Mouse (Mus musculus): ENCODE data around the gene Ctsf. TPM values are rescaled to one million over a fixed set of nuclear protein-coding genes. Genes with fewer than 3 reads are reported as not detected.
A peak's percentile ranks its signal among the peaks of the same experiment; 100 is the strongest.

Ctsf gene
- polyA plus RNA-seq, 1 experiment from 2014 or later: 31.3 TPM

DNA sequence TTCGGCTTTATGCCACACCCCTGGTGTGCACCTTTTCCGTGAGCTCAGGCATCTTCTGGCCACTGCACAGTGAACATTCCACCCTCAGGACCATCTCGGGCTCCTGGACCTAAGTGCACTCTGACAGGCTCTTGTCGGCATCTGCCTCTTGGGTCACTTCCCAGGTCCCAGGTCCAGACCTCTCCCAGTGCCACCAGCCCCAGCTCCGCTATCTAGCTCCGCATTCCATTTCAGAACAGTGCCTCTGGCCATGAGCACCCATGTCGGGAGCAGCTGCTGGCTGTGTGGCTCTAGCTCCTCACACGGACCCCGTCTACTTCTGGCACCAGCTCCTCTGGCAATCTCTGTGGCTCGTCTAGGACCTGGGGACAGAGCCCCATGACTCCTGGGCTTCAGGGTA lies 34.9 kb downstream of the Ctsf start:
- H3K4me1 ChIP-seq: no peaks in the 10 kb centered on the region
- no peak overlapping the region for H3K27ac ChIP-seq
- 87% methylated on average over 10 of the region's 10 CpGs for WGBS
- H3K9me3 ChIP-seq (replicated peaks): no peaks in the 10 kb centered on the region
- H3K9ac ChIP-seq: no peak overlapping the region
- peaks cover 46% of the 10 kb centered on the region for H3K36me3 ChIP-seq (ENCODE audit: poor library complexity, severe bottlenecking)
- H3K4me3 ChIP-seq: no peak overlapping the region
- H3K27me3 ChIP-seq: no peaks in the 10 kb centered on the region
- no peak overlapping the region for H3K4me2 ChIP-seq
- no peak for ATAC-seq

- H3K9me3 ChIP-seq (replicated peaks): no peaks in the 10 kb centered on the region
- H3K4me3 ChIP-seq: no peak overlapping the region
- H3K27me3 ChIP-seq: no peaks in the 10 kb centered on the region
- H3K4me2 ChIP-seq: no peak overlapping the region
- ATAC-seq: no peak
- no peak overlapping the region for H3K9ac ChIP-seq
- peaks cover 49% of the 10 kb centered on the region for H3K36me3 ChIP-seq (ENCODE audit: poor library complexity, severe bottlenecking)
- no peak overlapping the region for H3K27ac ChIP-seq
- no peaks in the 10 kb centered on the region for H3K4me1 ChIP-seq
- 81% methylated on average over 3 of the region's 3 CpGs for WGBS
These were observed 36.9 kb downstream of the Ctsf start for GRCm38 (mm10) chr19:4891798-4892197.

- WGBS: 52% methylated on average over 21 of the region's 21 CpGs
- H3K9ac ChIP-seq: no peak overlapping the region
- no peak for ATAC-seq
- H3K27me3 ChIP-seq: no peaks in the 10 kb centered on the region
- no peaks in the 10 kb centered on the region for H3K4me1 ChIP-seq
- H3K27ac ChIP-seq: no peak overlapping the region
- no peak overlapping the region for H3K4me2 ChIP-seq
- no peak overlapping the region for H3K4me3 ChIP-seq
- no peaks in the 10 kb centered on the region for H3K9me3 ChIP-seq (replicated peaks)
- H3K36me3 ChIP-seq (ENCODE audit: poor library complexity, severe bottlenecking): peaks cover 58% of the 10 kb centered on the region
These were observed 42.0 kb downstream of the Ctsf start for GRCm38 (mm10) chr19:4896780-4897520.

GRCm38 (mm10) chr19:4898972-4899371 lies 44.0 kb downstream of the Ctsf start:
- 91% methylated on average over 9 of the region's 9 CpGs for WGBS
- no peak for ATAC-seq
- H3K4me1 ChIP-seq: no peaks in the 10 kb centered on the region
- H3K4me3 ChIP-seq: no peak overlapping the region
- H3K36me3 ChIP-seq (ENCODE audit: poor library complexity, severe bottlenecking): peaks cover 60% of the 10 kb centered on the region
- H3K9ac ChIP-seq: no peak overlapping the region
- H3K9me3 ChIP-seq (replicated peaks): no peaks in the 10 kb centered on the region
- H3K4me2 ChIP-seq: no peak overlapping the region
- no peaks in the 10 kb centered on the region for H3K27me3 ChIP-seq
- no peak overlapping the region for H3K27ac ChIP-seq

DNA sequence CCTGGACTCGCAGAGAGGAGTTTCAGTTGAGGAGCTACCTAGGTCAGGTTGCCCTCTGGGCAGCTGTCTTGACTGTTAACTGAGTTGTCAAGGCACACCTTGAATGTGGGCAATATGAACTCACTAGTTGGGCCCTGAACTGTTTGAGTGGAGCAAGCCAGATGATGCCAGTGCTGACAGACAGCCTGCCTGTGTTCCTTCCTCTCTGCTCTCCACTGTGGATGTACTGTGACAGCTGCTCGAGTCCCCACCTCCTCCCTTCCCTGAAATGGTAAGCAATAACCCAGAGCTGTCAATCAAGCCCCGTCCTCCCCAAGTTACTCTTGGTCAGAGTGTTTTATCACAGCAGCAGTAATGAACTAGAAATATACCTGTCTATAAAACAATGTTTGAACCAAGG lies 45.0 kb downstream of the Ctsf start:
- Histone ChIP-seq H3K4me3 (no peak overlapping the region), H3K4me1 (0 out of 2 replicates have a peak, but pooled peaks cover under 1% of the 10 kb centered on the region), H3K4me2 (no peak overlapping the region), H3K9ac (no peak overlapping the region), H3K36me3 (ENCODE audit: poor library complexity, severe bottlenecking) (peaks cover 57% of the 10 kb centered on the region), H3K27ac (no peak overlapping the region), H3K27me3 (no peaks in the 10 kb centered on the region), H3K9me3 (replicated peaks) (no peaks in the 10 kb centered on the region)
- 77% methylated on average over 3 of the region's 3 CpGs for WGBS
- ATAC-seq: no peak

DNA sequence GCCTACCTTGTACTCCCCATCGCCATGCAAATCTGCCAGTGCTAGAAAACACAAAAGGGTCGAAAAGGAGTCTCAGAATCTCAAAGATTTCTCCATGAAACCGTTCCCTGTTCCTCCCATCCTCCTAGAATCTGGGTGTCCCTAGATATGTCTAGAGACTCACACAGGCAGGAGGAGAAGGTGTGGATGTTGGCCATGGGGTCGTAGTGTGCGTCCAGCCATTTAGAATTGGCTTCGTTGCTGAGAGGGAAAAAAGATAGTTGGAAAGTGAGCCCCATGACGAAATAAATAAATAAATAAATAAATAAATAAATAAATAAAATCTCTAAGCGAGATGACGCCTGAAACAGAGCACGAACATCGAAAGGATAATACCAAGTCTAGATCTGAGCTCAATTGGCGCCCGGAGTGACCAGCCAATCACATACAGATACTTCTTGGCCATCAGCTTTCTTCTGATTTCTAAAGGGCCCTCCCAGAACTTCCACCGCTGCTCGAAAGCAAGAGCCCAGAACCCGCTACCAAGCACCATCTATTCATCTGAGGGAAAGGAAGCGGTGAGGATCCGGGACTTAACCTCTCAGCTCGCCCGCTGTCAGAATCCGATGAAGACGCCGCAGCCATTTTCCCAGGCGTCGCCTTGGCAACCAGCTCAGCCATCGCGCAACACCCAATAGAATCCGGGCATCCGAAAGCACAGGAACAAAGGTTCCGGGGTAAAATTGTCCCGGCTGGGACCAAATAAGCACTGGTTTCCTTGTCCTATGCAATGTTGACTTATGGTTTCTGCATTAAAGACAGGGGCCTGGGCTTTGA lies 51.3 kb downstream of the Ctsf start, which contains the start of gene Bbs1:
Gene Bbs1, minus strand, starts transcription at position 650 of the 816 bp plus-strand sequence.
- Histone ChIP-seq H3K4me1 (peaks cover 16% of the 10 kb centered on the region), H3K9ac (peak within 1 kb of the TSS; percentile 74), H3K36me3 (ENCODE audit: poor library complexity, severe bottlenecking) (peaks cover 60% of the 10 kb centered on the region), H3K4me2 (peak within 1 kb of the TSS; percentile 76), H3K9me3 (replicated peaks) (no peaks in the 10 kb centered on the region), H3K27ac (peak within 1 kb of the TSS; percentile 37), H3K27me3 (no peaks in the 10 kb centered on the region), H3K4me3 (peak within 1 kb of the TSS; percentile 63)
- WGBS: 7% methylated on average over 31 of the region's 31 CpGs
- ATAC-seq: peak; percentile 88

DNA sequence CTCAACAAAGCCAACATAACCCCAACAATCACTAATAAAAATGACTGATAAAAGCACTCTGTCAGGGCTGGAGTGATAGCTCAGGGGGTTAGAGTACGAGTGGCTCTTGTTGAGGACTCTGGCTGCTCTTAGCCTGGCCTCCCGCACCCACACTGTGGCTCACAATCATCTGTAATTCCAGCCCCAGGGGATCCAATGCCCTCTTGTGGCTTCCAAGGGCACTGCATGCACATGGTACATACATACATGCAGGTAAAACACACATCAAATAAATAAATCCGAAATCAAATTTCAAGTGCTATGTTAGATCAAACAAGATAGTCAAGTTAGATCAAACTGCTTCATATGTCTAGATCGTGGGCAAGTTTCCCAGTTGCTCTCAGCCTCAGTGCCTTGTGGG lies 53.2 kb downstream of the Ctsf start:
- Histone ChIP-seq H3K36me3 (ENCODE audit: poor library complexity, severe bottlenecking) (peaks cover 69% of the 10 kb centered on the region), H3K4me2 (no peak overlapping the region)
- ATAC-seq: no peak

DNA sequence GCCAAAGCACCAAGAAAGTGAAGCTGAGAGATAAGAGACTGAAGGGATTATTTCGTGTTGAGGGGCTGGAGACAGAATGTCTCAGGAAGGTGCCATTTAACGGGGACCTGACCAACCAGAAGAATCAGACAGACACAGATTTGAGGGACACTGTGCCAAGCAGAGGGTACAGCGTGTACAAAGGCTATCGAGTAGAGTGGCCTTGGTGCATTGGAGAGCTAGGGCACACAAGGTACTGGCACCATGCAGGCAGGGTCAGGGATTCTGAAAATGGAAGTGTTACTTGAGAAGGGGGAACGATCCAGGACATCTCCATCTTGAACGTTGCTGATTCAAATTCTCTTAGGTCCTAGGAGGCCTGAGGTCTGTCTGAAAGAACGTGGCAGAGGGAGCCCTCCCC lies 54.4 kb downstream of the Ctsf start:
- H3K36me3 ChIP-seq (ENCODE audit: poor library complexity, severe bottlenecking): peaks cover 73% of the 10 kb centered on the region
- H3K4me1 ChIP-seq: peaks cover 16% of the 10 kb centered on the region
- no peaks in the 10 kb centered on the region for H3K27me3 ChIP-seq
- no peak overlapping the region for H3K4me3 ChIP-seq
- no peak overlapping the region for H3K27ac ChIP-seq
- 93% methylated on average over 7 of the region's 7 CpGs for WGBS
- H3K4me2 ChIP-seq: no peak overlapping the region
- H3K9ac ChIP-seq: no peak overlapping the region
- no peaks in the 10 kb centered on the region for H3K9me3 ChIP-seq (replicated peaks)
- ATAC-seq: no peak

More for the DNA sequence above, 53.2 kb downstream of the Ctsf start:
- Histone ChIP-seq H3K4me3 (no peak overlapping the region), H3K9me3 (replicated peaks) (no peaks in the 10 kb centered on the region), H3K9ac (no peak overlapping the region), H3K27ac (no peak overlapping the region), H3K4me1 (peaks cover 16% of the 10 kb centered on the region), H3K27me3 (no peaks in the 10 kb centered on the region)
- 84% methylated on average over 4 of the region's 4 CpGs for WGBS

Other genes starting within 250 kb of the Ctsf start
- 7.5 and 7.9 TPM in 2 replicates for gene Lrfn4, start 239.5 kb upstream of the Ctsf start, polyA plus RNA-seq (2015; fragmentation: Nextera tagmentation; extraction: Ambion mirVana)
- 50.9 and 63.4 TPM in 2 replicates for gene Rce1, start 229.5 kb upstream of the Ctsf start, polyA plus RNA-seq (2015; fragmentation: Nextera tagmentation; extraction: Ambion mirVana)
- gene Gm960, start 156.5 kb upstream of the Ctsf start, polyA plus RNA-seq (2015; fragmentation: Nextera tagmentation; extraction: Ambion mirVana): 4.1 and 5.8 TPM in 2 replicates
- 18.1 and 20.8 TPM in 2 replicates for gene Sptbn2, start 144.0 kb upstream of the Ctsf start, polyA plus RNA-seq (2015; fragmentation: Nextera tagmentation; extraction: Ambion mirVana)
- gene Rbm4b, start 98.6 kb upstream of the Ctsf start, polyA plus RNA-seq (2015; fragmentation: Nextera tagmentation; extraction: Ambion mirVana): 188 and 192 TPM in 2 replicates
- gene Rbm4, start 61.2 kb upstream of the Ctsf start, polyA plus RNA-seq (2015; fragmentation: Nextera tagmentation; extraction: Ambion mirVana): 103 TPM in 2 replicates
- gene Gm21992, start 43.5 kb upstream of the Ctsf start, polyA plus RNA-seq (2015; fragmentation: Nextera tagmentation; extraction: Ambion mirVana): 43.0 and 47.4 TPM in 2 replicates
- 88.3 and 95.3 TPM in 2 replicates for gene Rbm14, start 43.5 kb upstream of the Ctsf start, polyA plus RNA-seq (2015; fragmentation: Nextera tagmentation; extraction: Ambion mirVana)
- 42.0 and 47.0 TPM in 2 replicates for gene Ccs, start 15.8 kb upstream of the Ctsf start, polyA plus RNA-seq (2015; fragmentation: Nextera tagmentation; extraction: Ambion mirVana)
- gene Ccdc87, start 15.8 kb upstream of the Ctsf start, polyA plus RNA-seq (2015; fragmentation: Nextera tagmentation; extraction: Ambion mirVana): 0.23 and 0.39 TPM in 2 replicates
- gene Actn3, start 22.8 kb downstream of the Ctsf start, polyA plus RNA-seq (2015; fragmentation: Nextera tagmentation; extraction: Ambion mirVana): 0.64 and 0.97 TPM in 2 replicates
- 17.1 and 20.1 TPM in 2 replicates for gene Zdhhc24, start 23.5 kb downstream of the Ctsf start, polyA plus RNA-seq (2015; fragmentation: Nextera tagmentation; extraction: Ambion mirVana)
- 8.9 and 10.8 TPM in 2 replicates for gene Bbs1, start 51.5 kb downstream of the Ctsf start, polyA plus RNA-seq (2015; fragmentation: Nextera tagmentation; extraction: Ambion mirVana)
- 118 and 132 TPM in 2 replicates for gene Dpp3, start 73.2 kb downstream of the Ctsf start, polyA plus RNA-seq (2015; fragmentation: Nextera tagmentation; extraction: Ambion mirVana)
- gene Peli3, start 88.0 kb downstream of the Ctsf start, polyA plus RNA-seq (2015; fragmentation: Nextera tagmentation; extraction: Ambion mirVana): 5.7 TPM in 2 replicates
- 128 and 135 TPM in 2 replicates for gene Mrpl11, start 107.0 kb downstream of the Ctsf start, polyA plus RNA-seq (2015; fragmentation: Nextera tagmentation; extraction: Ambion mirVana)
- gene Npas4, start 135.2 kb downstream of the Ctsf start, polyA plus RNA-seq (2015; fragmentation: Nextera tagmentation; extraction: Ambion mirVana): 0.10 and 0.18 TPM in 2 replicates
- gene Slc29a2, start 168.7 kb downstream of the Ctsf start, polyA plus RNA-seq (2015; fragmentation: Nextera tagmentation; extraction: Ambion mirVana): 6.9 and 8.3 TPM in 2 replicates
- 39.4 and 40.3 TPM in 2 replicates for gene B4gat1, start 183.7 kb downstream of the Ctsf start, polyA plus RNA-seq (2015; fragmentation: Nextera tagmentation; extraction: Ambion mirVana)
- gene AC124502.3, start 183.8 kb downstream of the Ctsf start, polyA plus RNA-seq (2015; fragmentation: Nextera tagmentation; extraction: Ambion mirVana): 3.2 and 3.4 TPM in 2 replicates
- 56.0 and 63.2 TPM in 2 replicates for gene Brms1, start 186.2 kb downstream of the Ctsf start, polyA plus RNA-seq (2015; fragmentation: Nextera tagmentation; extraction: Ambion mirVana)
- gene Rin1, start 195.4 kb downstream of the Ctsf start, polyA plus RNA-seq (2015; fragmentation: Nextera tagmentation; extraction: Ambion mirVana): 0.62 and 0.78 TPM in 2 replicates
- 7.0 and 7.3 TPM in 2 replicates for gene Cd248, start 212.9 kb downstream of the Ctsf start, polyA plus RNA-seq (2015; fragmentation: Nextera tagmentation; extraction: Ambion mirVana)
- 2.3 and 2.8 TPM in 2 replicates for gene Tmem151a, start 230.4 kb downstream of the Ctsf start, polyA plus RNA-seq (2015; fragmentation: Nextera tagmentation; extraction: Ambion mirVana)
- gene Yif1a, start 233.4 kb downstream of the Ctsf start, polyA plus RNA-seq (2015; fragmentation: Nextera tagmentation; extraction: Ambion mirVana): 62.4 and 71.4 TPM in 2 replicates
- 208 and 212 TPM in 2 replicates for gene Cnih2, start 243.4 kb downstream of the Ctsf start, polyA plus RNA-seq (2015; fragmentation: Nextera tagmentation; extraction: Ambion mirVana)

All from forebrain, embryonic 13.5 days (tissue).